Mouse (Mus musculus) T-helper 17 cell (primary cell): ENCODE measurements at regions not wholly inside any gene's neighbourhood (a gene's known extent, or its start where the extent isn't known, plus 50 kb on each side); places are given as distances from the start of the nearest gene placed in this dataset.

Experiments used
- in situ Hi-C, 2 experiments: fragments of 300-600 bp; cut with MboI, MseI; formaldehyde crosslinking; loops; 1 replicate in 1 of 2; 2 replicates in 1 of 2; pipeline ENCODE4 v1.15.1; 2025; ENCODE audit warnings: high pct_unique_total_duplicates in 2 of 2

DNA sequence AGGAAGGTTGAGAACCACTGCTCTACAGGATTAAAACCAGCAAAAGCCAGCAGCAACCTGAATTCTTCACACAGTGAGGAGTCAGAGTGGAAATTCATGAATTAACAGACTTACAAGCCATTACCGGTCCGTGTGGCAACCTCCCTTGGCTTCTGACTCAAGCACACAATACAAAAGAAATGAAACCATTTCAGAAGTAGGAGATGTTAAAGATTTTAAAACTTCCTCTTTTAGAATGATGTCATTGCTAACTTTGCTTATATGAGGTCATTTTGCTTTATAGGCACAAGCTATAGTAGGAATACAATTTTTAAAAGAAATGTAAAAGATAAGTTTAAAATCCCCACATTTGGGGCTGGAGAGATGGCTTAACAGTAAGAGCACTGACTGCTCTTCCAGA, 99.1 kb upstream of the Clint1 start:
- in situ Hi-C loops: loop anchor here (5.0 kb wide), 2 partner anchors 50 to 130 kb away; no protein-coding TSS in a partner anchor

DNA sequence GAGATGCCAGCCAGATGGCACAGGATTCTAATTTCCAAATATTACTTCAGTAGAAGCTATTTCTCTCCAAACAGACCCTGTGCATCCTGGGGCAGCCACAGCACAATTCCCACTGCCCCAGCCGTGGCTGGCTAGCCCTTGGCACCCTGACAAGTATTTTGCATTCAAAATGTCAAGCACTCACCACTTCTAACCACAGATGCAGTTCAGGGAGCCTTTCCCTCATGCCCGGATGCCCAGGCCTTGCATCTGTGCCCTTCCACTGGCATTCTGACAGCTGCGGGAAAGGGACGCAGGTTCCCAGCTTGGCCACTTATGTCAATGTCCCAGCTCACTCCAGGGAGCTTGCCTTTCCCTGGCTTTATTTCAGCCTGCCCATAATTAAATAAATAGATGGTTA, 84.8 kb upstream of the Clint1 start:
- in situ Hi-C loops: no loop called here

DNA sequence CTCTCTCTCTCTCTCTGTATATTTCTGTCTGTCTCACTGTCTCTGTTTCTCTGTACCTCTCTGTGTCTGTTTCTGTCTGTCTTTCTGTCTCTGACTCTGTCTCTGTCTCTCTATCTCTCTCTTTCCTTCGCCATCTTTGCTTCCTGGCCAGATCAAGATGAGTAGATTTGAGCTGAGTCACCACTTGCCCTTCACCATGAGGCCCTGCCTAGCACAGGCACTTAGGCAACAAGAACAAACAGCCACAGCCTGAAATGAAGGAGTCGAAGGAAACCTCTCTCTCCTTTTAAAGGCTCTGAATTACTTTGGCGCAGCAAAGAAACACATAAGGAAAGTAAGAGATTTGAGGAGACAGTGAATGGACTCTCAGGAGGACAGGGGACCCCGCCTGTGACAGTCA, 69.4 kb upstream of the Clint1 start:
- in situ Hi-C loops: loop anchor here in 1 of 2 experiments (10.0 kb wide), 1 partner anchor 312 kb away; no protein-coding TSS in a partner anchor

DNA sequence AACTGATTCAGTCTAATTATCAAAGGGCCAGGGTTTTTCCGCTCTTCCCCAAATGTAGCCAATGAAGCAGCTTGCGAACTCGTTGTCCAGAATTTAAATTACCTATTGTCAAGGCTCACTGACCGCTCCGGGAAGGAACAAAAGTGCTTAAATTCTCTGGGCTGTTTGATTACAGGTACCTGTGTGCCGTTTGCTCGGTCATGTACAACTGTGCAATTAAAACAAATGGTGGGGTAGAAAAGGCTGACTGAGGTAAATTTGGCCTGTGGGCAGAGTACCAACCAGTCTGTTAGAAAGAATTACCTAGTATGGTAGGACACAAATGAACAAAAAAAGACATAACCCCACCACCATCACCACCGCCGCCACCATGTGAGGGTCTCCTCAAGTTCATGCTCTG, 66.0 kb upstream of the Clint1 start:
- in situ Hi-C loops: loop anchor here (5.0 to 10.0 kb wide), 2 partner anchors 39 to 309 kb away; no protein-coding TSS in a partner anchor

DNA sequence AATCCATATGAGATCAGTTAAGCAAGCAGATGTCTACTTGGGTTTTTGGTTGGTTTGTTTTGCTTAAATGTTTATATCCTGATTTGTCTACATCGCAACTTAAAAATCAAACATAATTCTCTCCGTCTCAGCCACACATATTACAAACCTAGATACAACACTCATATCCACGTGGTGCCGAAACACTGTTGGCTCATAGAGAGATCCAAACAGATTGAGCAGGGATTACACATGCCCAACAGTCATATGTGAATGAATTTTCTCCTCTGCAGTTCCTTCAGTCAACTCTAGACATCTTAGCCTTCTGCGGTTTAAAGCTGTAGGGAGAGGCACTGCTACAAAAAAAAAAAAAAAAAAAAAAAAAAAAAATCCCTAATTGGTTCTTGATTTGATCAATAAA, 64.4 kb upstream of the Clint1 start:
- in situ Hi-C loops: loop anchor here (5.0 to 10.0 kb wide), 2 partner anchors 40 to 307 kb away; no protein-coding TSS in a partner anchor

DNA sequence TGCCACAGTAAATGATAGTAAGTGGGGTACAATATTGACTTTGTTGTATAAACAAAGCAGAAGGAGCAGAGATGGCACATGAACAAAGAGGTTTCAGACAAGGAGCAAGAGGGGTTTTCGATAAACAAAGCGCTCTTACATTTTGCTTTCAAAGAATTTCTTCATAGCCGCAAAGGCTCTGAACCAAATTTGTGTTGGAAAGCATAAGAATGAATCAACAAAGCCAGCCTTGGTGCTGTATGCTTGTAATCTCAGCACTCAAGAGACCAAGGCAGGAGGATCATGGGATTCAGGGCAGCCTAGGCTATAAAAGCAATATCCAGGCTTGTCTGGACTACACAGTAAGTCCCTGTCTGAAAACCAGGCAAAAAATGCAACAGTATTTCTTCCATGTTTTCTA, 62.0 kb upstream of the Clint1 start:
- in situ Hi-C loops: loop anchor here (5.0 to 10.0 kb wide), 3 partner anchors 43 to 305 kb away; no protein-coding TSS in a partner anchor

DNA sequence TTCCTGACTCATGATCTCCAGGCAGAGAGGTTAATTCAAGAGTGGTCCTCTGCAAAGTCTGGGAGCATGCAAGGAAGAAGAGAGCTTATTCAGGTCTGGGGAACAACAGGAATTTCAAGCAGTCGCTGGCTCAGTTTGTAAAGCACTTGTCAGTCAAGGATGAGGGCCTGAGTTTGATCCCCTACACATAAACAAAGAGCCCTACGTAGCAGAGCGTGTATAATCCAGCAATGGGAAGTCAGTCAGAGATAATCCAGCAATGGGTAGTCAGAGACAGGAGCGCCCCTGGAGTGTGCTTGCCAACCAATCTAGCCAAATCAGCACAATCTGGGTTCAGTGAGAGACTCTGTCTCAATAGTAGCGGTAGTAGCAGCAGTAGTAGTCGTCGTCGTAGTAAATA, 61.3 kb upstream of the Clint1 start:
- in situ Hi-C loops: loop anchor here in 1 of 2 experiments (10.0 kb wide), 1 partner anchor 94 kb away; no protein-coding TSS in a partner anchor

DNA sequence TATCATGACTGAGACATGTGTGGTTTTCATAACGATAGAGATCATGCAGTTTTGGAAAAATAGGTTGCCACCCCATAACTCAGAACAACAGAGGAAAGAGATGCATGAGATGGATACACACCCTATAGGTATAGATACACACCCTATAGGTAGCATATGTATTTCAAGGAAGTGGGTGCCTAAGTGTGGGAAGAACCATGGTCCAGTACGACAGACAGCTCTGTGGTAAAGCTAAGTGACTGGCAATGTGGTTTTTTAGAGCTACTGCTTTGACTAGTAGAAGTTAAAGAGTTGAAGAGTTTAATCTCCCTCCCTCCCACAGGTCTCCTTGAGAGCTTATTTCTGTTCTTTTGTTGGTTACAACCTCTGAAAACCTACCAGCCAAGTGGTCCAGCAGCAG, 60.2 kb upstream of the Clint1 start:
- in situ Hi-C loops: loop anchor here in 1 of 2 experiments (10.0 kb wide), 1 partner anchor 93 kb away; no protein-coding TSS in a partner anchor

DNA sequence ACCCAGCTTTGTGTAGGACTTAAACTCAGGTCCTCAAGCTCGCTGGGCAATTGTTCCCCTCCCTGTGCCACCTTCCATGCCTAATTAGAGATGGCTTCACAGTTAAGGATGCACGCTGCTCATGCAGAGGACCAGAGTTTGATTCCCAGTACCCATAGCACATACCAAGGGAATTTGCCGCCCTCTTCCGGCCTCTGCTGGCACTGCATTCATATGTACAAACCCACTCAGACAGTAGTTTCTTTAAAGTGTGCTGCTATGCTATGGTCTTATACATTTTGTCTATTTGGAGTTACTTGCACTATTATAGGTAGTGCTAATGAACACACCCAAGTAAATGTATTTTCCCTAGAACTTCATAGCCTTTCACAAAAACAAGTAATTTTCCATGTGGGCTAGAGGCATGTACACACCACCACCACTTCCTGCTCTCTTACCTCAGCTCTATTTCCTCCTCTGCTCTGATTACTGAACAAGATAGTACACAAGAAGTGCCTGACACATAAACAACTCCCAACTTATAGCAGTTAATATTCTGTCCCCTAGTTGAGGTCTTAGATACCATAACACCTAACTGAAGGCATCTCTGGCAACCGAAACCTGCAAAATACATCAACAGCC, 57.4 kb upstream of the Clint1 start:
- in situ Hi-C loops: loop anchor here in 1 of 2 experiments (10.0 kb wide), 1 partner anchor 90 kb away; no protein-coding TSS in a partner anchor

DNA sequence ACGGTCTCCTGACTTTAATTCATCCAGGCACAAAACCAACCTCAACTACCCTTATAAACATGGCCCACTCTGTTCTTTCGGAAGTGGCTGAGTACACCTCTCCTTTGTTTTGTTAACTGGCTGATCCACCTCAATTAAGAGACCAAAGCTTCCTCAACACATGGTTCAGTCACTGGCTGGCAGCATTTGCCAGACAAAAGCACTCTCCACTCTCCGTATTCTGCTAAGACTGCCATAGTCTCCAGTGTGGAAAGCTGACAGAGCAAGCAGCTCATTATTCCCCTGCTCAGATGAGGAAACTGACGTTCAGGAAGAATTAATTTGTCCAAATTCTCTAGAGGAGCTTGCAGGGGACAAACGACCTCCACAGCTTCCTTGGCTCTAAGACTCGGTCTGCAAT, 56.5 kb upstream of the Clint1 start:
- in situ Hi-C loops: loop anchor here (5.0 to 10.0 kb wide), 2 partner anchors 42 to 89 kb away; no protein-coding TSS in a partner anchor

DNA sequence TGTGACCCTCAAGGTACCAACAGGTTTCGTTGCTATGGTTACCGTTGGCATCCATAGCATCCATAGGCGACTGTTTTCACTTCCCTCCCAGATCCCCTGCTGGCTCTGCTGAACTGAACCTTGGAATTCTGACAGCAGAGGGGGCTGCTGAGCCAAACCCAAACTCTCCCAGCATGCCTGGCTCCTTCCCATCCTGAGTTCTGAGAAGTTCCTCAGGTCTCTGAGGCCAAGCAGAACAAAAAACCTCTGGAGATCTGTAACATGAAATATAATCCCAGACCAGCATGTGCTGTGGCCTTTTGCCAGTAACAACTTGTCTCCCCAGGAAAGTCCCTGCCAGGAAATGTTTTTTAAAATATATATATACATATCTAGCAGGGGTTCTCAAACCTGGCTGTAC, 56.1 kb upstream of the Clint1 start:
- in situ Hi-C loops: loop anchor here (5.0 to 10.0 kb wide), 2 partner anchors 42 to 89 kb away; no protein-coding TSS in a partner anchor

DNA sequence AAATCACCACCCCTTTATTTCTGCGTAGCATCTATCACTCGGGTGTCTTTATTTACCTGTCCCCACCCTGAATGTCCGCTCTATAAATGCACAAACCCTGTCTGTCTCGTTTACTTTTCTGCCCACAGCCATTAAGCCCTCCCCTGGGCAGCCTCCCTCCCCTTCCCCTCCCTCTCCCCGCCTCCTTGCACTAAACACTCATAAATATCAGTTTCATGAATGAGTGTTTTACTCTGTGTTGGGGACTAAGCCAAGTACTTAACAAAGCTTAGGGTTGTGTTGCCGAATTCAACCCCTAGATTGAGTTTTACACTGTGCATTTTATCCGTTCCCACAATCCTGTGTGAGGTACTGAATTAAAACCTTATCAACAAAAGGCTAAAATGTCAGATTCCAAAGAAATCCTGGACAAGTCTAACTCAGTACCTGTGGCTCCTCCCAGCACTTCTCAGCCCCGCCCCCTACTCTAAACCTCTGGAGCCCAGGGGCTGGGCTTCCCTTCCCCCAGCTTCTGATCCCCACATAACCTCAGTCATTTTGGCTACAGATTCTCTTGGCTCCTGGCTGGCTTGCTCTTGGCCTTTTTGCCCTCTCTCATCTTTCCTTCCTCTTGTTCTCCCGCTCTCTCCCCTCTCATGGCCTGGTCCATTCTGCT, 52.0 kb upstream of the Clint1 start:
- in situ Hi-C loops: loop anchor here (5.0 to 10.0 kb wide), 3 partner anchors 37 to 87 kb away; no protein-coding TSS in a partner anchor
